Mouse (Mus musculus) limb, embryonic 14.5 days (tissue): ENCODE data around the gene Ryr1. TPM values are rescaled to one million over a fixed set of nuclear protein-coding genes. Genes with fewer than 3 reads are reported as not detected.

Experiments
- ATAC-seq: fragments of 200-750 bp; cut with Nextera tagmentation; 2 replicates; pipeline ENCODE4 v1.8.0; 2017; ENCODE audit warnings: low read depth, moderate number of reproducible peaks, moderate TSS enrichment; ENCODE audit not compliant: low FRiP score
- DNase-seq: peaks from one replicate; pipeline ENCODE4 v3.0.0-alpha.2; 2015; ENCODE audit warnings: low spot score
- H3K27ac ChIP-seq: fragments of 300-500 bp; sonication (generic); replicated peaks from 2 replicates; pipeline ENCODE4 v1.5.1; 2014; ENCODE audit warnings: low read depth, mild to moderate bottlenecking, low read length, moderate library complexity, mixed read lengths
- H3K27me3 ChIP-seq: fragments of 300-500 bp; sonication (generic); 2 replicates; pipeline ENCODE4 v1.6.1; 2014; ENCODE audit warnings: low read length, mixed read lengths; ENCODE audit not compliant: control insufficient read depth, insufficient read depth
- H3K36me3 ChIP-seq: fragments of 300-500 bp; sonication (generic); 2 replicates; pipeline ENCODE4 v1.6.1; 2014; ENCODE audit warnings: mild to moderate bottlenecking, low read length, moderate library complexity, mixed read lengths; ENCODE audit not compliant: control insufficient read depth, insufficient read depth
- H3K4me1 ChIP-seq: fragments of 300-500 bp; sonication (generic); 2 replicates; pipeline ENCODE4 v1.6.1; 2014; ENCODE audit warnings: antibody characterized with exemption, low read length, mixed read lengths; ENCODE audit not compliant: control insufficient read depth, insufficient read depth
- H3K4me2 ChIP-seq: fragments of 300-500 bp; sonication (generic); replicated peaks from 2 replicates; pipeline ENCODE4 v1.6.1; 2014; ENCODE audit warnings: low read depth, mild to moderate bottlenecking, low read length, moderate library complexity; ENCODE audit not compliant: severe bottlenecking
- H3K4me3 ChIP-seq: fragments of 300-500 bp; sonication (generic); replicated peaks from 2 replicates; pipeline ENCODE4 v1.5.1; 2014; ENCODE audit warnings: low read length
- H3K9ac ChIP-seq: fragments of 300-500 bp; sonication (generic); 2 replicates; pipeline ENCODE4 v1.6.1; 2014; ENCODE audit warnings: mild to moderate bottlenecking, low read depth, low read length, moderate library complexity; ENCODE audit not compliant: severe bottlenecking
- H3K9me3 ChIP-seq: fragments of 300-500 bp; sonication (generic); 2 replicates; pipeline ENCODE4 v1.6.1; 2016; ENCODE audit warnings: low read length; ENCODE audit not compliant: control insufficient read depth
- POLR2A ChIP-seq: fragments of 200-500 bp; IDR thresholded peaks from 2 replicates; pipeline ENCODE4 v1.8.0; 2012; ENCODE audit warnings: inconsistent platforms, mild to moderate bottlenecking, moderate library complexity, borderline replicate concordance; ENCODE audit not compliant: insufficient read depth, insufficient read length; ENCODE audit errors: extremely low read depth
- WGBS: fragments of 180-500 bp; shearing (Covaris S2); extraction: QIAGEN DNeasy Blood & Tissue Kit; methylation state at CpG from one replicate; pipeline ENCODE4 v1.1.7; 2014; 5-methylcytosine and 5-hydroxymethylcytosine counted together
- polyA plus RNA-seq, 2 experiments: library from polyadenylated mRNA; depleted of rRNA in 1 of 2; stranded (reverse) in 1 of 2; unstranded in 1 of 2; fragments of >200 nt; fragmentation: Nextera tagmentation in 1 of 2; extraction: Ambion mirVana in 1 of 2; gene quantifications; 2 replicates each; pipeline versions ENCODE4 v1.2.1 to v1.2.3; 2012 to 2014

The Ryr1 gene
- polyA plus RNA-seq, 2 experiments, result 7.7 to 26.5 TPM

DNA sequence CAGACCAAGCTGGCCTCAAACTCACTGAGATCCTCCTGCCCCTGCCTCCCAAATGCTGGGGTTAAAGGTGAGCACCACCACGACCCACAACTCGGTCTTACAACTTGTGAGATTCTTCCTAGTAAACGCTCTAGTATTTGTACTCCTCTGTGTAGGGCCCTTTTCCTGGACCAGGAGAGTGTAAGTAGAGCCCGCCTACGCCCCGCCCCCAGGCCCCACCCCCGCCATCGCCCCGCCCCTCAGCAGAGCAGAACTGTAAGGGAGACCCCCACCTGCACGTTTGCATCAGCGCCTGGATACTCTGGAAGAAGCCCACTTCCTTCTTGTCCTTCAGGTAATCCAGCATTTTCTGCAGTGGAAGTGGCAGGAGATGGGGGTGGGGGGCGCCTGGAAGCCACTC is 78.4 kb downstream of the Ryr1 start:
- H3K4me3 ChIP-seq, result no peak overlapping the region
- ATAC-seq (no peak), DNase-seq (no peak)
- H3K36me3 ChIP-seq, result no peaks in the 10 kb centered on the region; the same call in 1 of the 2 replicates
- 0 out of 2 replicates have a peak, but pooled peaks cover 4% of the 10 kb centered on the region for H3K9me3 ChIP-seq
- H3K4me2 ChIP-seq, result peak overlapping the region; percentile 33
- 9% methylated on average over 12 of the region's 12 CpGs for WGBS
- H3K4me1 ChIP-seq, result 0 out of 2 replicates have a peak, but pooled peaks cover 2% of the 10 kb centered on the region
- no peak overlapping the region for H3K27ac ChIP-seq
- no peak for TF ChIP-seq POLR2A
- no peak overlapping the region for H3K9ac ChIP-seq
- no peaks in the 10 kb centered on the region for H3K27me3 ChIP-seq

DNA sequence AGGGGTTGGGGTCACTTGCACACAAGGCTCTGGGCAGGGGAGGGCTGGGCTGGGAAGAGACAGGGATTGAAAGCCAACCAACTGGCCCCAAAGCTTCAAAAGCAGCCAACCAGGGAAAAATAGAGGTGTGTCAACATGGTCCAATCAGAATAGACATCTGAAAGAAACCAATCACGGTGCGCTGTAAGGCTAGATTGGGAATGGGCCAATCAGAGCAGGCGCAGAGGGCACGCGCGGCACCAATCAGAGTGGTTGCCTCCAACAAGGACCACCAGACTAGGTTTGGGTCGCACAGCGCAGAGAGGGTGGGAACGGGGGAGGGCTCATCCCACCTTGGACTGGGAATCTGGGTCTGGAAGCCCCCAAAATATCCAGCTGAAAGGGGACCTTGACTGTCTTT is 80.7 kb downstream of the Ryr1 start:
- no peak overlapping the region for H3K27ac ChIP-seq
- no peak overlapping the region for H3K4me2 ChIP-seq
- H3K9ac ChIP-seq, result no peak overlapping the region
- H3K4me3 ChIP-seq, result no peak overlapping the region
- no peaks in the 10 kb centered on the region; the same call in 1 of the 2 replicates for H3K36me3 ChIP-seq
- peaks cover 7% of the 10 kb centered on the region; the same call in 1 of the 2 replicates for H3K4me1 ChIP-seq
- ATAC-seq, result no peak
- H3K27me3 ChIP-seq, result no peaks in the 10 kb centered on the region
- TF ChIP-seq POLR2A, result no peak
- no peaks in the 10 kb centered on the region for H3K9me3 ChIP-seq
- DNase-seq, result no peak
- WGBS, result 64% methylated on average over 9 of the region's 9 CpGs

DNA sequence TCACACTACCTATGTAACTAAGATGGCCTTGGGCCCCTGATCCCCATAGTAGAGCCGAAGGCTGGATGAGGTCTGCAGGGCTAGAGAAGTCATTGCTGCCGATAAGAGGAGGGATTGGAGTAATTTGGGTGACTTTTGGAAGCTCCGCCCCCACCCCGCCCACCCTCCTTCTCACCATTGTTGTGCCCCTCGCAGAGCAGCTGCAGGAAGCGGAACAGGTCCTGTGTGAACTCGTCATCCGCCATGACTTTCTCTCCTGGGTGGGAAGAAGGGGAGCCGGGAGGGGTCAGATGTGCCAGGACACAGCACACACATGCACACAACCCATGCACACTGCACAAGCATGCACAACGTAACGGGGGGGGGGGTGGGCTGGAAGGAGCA is 81.3 kb downstream of the Ryr1 start:
- no peak overlapping the region for H3K4me3 ChIP-seq
- no peaks in the 10 kb centered on the region for H3K27me3 ChIP-seq
- H3K36me3 ChIP-seq, result no peaks in the 10 kb centered on the region; the same call in 1 of the 2 replicates
- ATAC-seq (no peak), DNase-seq (no peak)
- peaks cover 7% of the 10 kb centered on the region; the same call in 1 of the 2 replicates for H3K4me1 ChIP-seq
- H3K9ac ChIP-seq, result no peak overlapping the region
- TF ChIP-seq POLR2A, result no peak
- H3K27ac ChIP-seq, result no peak overlapping the region
- H3K9me3 ChIP-seq, result no peaks in the 10 kb centered on the region
- H3K4me2 ChIP-seq, result no peak overlapping the region
- 43% methylated on average over 11 of the region's 11 CpGs for WGBS

DNA sequence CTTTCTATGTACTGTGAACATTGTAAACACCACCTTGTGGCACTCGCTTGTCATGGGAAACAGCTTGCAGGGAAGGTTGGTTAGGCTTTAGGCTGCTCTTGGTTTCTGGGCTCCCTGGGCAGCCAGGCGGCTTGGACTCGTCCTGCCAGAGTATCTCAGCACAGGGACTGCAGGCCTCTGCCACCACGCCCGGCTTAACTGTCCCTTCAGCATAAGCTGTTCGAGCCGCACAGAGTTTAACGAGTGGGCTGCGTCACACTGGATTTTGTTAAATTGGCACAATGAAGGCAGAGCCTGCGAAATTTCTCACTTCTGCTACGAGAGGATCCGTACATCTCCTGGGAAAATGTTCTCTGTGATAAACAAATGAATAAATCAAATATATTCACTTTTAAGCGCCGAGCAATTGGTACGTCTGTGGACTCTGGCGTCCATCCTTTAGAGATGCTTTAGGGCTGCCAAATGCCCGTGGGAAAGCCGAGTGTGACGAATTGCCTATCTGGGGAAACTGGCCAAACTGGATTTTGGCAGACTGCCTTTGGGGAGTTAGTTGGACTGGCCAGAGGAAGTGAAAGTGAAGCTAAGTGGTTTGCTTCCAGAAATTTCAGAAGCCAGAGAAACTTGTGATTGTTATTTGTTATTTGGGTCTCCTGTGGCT is 81.8 kb downstream of the Ryr1 start:
- Histone ChIP-seq H3K4me2 (no peak overlapping the region), H3K36me3 (no peaks in the 10 kb centered on the region; the same call in 1 of the 2 replicates), H3K27me3 (no peaks in the 10 kb centered on the region), H3K4me3 (no peak overlapping the region), H3K9ac (no peak overlapping the region), H3K9me3 (no peaks in the 10 kb centered on the region), H3K27ac (no peak overlapping the region), H3K4me1 (peaks cover 7% of the 10 kb centered on the region; the same call in 1 of the 2 replicates)
- TF ChIP-seq POLR2A, result no peak
- DNase-seq (peak; percentile 33), ATAC-seq (no peak)
- WGBS, result 66% methylated on average over 19 of the region's 19 CpGs

DNA sequence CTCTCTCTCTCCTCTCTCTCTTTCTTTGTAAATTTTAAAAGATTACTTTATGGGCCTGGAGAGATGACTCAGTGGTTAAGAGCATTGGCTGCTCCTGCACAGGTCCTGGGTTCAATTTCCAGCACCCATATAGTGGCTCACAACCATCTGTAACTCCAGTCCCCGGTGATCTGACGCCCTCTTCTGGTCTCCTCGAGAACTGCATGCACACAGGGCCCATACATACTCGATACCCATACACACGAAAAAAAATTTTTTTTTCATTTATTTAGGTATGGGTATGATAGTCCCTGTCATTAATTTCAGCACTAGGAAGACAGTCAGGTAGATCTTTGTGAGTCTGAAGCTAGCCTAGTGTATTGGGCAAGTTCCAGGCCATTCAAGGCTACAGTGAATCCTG is 83.8 kb downstream of the Ryr1 start:
- Histone ChIP-seq H3K36me3 (no peaks in the 10 kb centered on the region), H3K4me2 (no peak overlapping the region), H3K4me1 (peaks cover 7% of the 10 kb centered on the region; the same call in 1 of the 2 replicates), H3K9me3 (no peaks in the 10 kb centered on the region), H3K9ac (no peak overlapping the region), H3K4me3 (no peak overlapping the region), H3K27me3 (no peaks in the 10 kb centered on the region), H3K27ac (no peak overlapping the region)
- ATAC-seq (no peak), DNase-seq (no peak)
- no peak for TF ChIP-seq POLR2A
- 83% methylated on average over 5 of the region's 5 CpGs for WGBS
